Mouse (Mus musculus): ENCODE results near the gene Pcf11. TPM values are rescaled to one million over a fixed set of nuclear protein-coding genes. Genes with fewer than 3 reads are reported as not detected.
A peak's percentile ranks its signal among the peaks of the same experiment; 100 is the strongest.

The Pcf11 gene
- polyA plus RNA-seq (2015; fragmentation: Nextera tagmentation; extraction: Ambion mirVana), result 9.5 and 9.9 TPM in 2 replicates

GRCm38 (mm10) chr7:92669507-92670471 lies at the start of gene Pcf11:
TSS of gene Pcf11 (minus strand) at chr7:92669934.
- peaks cover 18% of the 10 kb centered on the region for H3K4me1 ChIP-seq (ENCODE audit: control insufficient read depth, low read depth, low read length)

GRCm38 (mm10) chr7:92715055-92715454 lies 45.3 kb upstream of the Pcf11 start:
- Histone ChIP-seq H3K9ac (ENCODE audit: low read depth, low read length) (no peak overlapping the region), H3K36me3 (ENCODE audit: control insufficient read depth, insufficient read depth) (no peaks in the 10 kb centered on the region), H3K9me3 (replicated peaks; ENCODE audit: control insufficient read depth, low read length) (no peaks in the 10 kb centered on the region), H3K4me2 (ENCODE audit: low read depth, low read length) (no peak overlapping the region), H3K27me3 (ENCODE audit: control insufficient read depth, insufficient read depth, low read depth, low read length) (no peaks in the 10 kb centered on the region), H3K27ac (ENCODE audit: low read length) (no peak overlapping the region), H3K4me3 (ENCODE audit: low read depth, low read length) (no peak overlapping the region), H3K4me1 (ENCODE audit: control insufficient read depth, low read depth, low read length) (no peaks in the 10 kb centered on the region)
- 38% methylated on average over 1 of the region's 1 CpGs for WGBS (ENCODE audit: insufficient replicate concordance)
- no peak for ATAC-seq (ENCODE audit: low read depth)

More at GRCm38 (mm10) chr7:92669507-92670471, at the start of gene Pcf11:
- Histone ChIP-seq H3K9me3 (replicated peaks; ENCODE audit: control insufficient read depth, low read length) (no peaks in the 10 kb centered on the region), H3K4me2 (ENCODE audit: low read depth, low read length) (peak within 1 kb of the TSS; percentile 87), H3K4me3 (ENCODE audit: low read depth, low read length) (peak within 1 kb of the TSS; percentile 68), H3K27ac (ENCODE audit: low read length) (peak within 1 kb of the TSS; percentile 97), H3K27me3 (ENCODE audit: control insufficient read depth, insufficient read depth, low read depth, low read length) (no peaks in the 10 kb centered on the region), H3K36me3 (ENCODE audit: control insufficient read depth, insufficient read depth) (no peaks in the 10 kb centered on the region; the same call in 1 of the 2 replicates), H3K9ac (ENCODE audit: low read depth, low read length) (peak within 1 kb of the TSS; percentile 93)
- peak; percentile 91 for ATAC-seq (ENCODE audit: low read depth)
- WGBS (ENCODE audit: insufficient replicate concordance), result under 1% methylated on average over 86 of the region's 88 CpGs

- Histone ChIP-seq H3K4me1 (ENCODE audit: control insufficient read depth, low read depth, low read length) (no peaks in the 10 kb centered on the region), H3K36me3 (ENCODE audit: control insufficient read depth, insufficient read depth) (no peaks in the 10 kb centered on the region), H3K4me3 (ENCODE audit: low read depth, low read length) (no peak overlapping the region), H3K9ac (ENCODE audit: low read depth, low read length) (no peak overlapping the region), H3K4me2 (ENCODE audit: low read depth, low read length) (no peak overlapping the region), H3K27ac (ENCODE audit: low read length) (no peak overlapping the region), H3K27me3 (ENCODE audit: control insufficient read depth, insufficient read depth, low read depth, low read length) (no peaks in the 10 kb centered on the region), H3K9me3 (replicated peaks; ENCODE audit: control insufficient read depth, low read length) (no peaks in the 10 kb centered on the region)
- 33% methylated on average over 3 of the region's 3 CpGs for WGBS (ENCODE audit: insufficient replicate concordance)
- no peak for ATAC-seq (ENCODE audit: low read depth)
Measured at GRCm38 (mm10) chr7:92711593-92711992, 41.9 kb upstream of the Pcf11 start.

- ATAC-seq (ENCODE audit: low read depth), result no peak
- 43% methylated on average over 2 of the region's 2 CpGs for WGBS (ENCODE audit: insufficient replicate concordance)
- Histone ChIP-seq H3K4me3 (ENCODE audit: low read depth, low read length) (no peak overlapping the region), H3K36me3 (ENCODE audit: control insufficient read depth, insufficient read depth) (no peaks in the 10 kb centered on the region), H3K4me2 (ENCODE audit: low read depth, low read length) (no peak overlapping the region), H3K27ac (ENCODE audit: low read length) (no peak overlapping the region), H3K27me3 (ENCODE audit: control insufficient read depth, insufficient read depth, low read depth, low read length) (no peaks in the 10 kb centered on the region), H3K9ac (ENCODE audit: low read depth, low read length) (no peak overlapping the region), H3K9me3 (replicated peaks; ENCODE audit: control insufficient read depth, low read length) (no peaks in the 10 kb centered on the region), H3K4me1 (ENCODE audit: control insufficient read depth, low read depth, low read length) (no peaks in the 10 kb centered on the region)
Measured at GRCm38 (mm10) chr7:92709573-92709972, 39.8 kb upstream of the Pcf11 start.

GRCm38 (mm10) chr7:92706711-92707110 lies 37.0 kb upstream of the Pcf11 start:
- no peak for ATAC-seq (ENCODE audit: low read depth)
- 64% methylated on average over 12 of the region's 12 CpGs for WGBS (ENCODE audit: insufficient replicate concordance)

GRCm38 (mm10) chr7:92705534-92705933 lies 35.8 kb upstream of the Pcf11 start:
- H3K4me2 ChIP-seq (ENCODE audit: low read depth, low read length), result no peak overlapping the region
- no peaks in the 10 kb centered on the region for H3K4me1 ChIP-seq (ENCODE audit: control insufficient read depth, low read depth, low read length)
- no peaks in the 10 kb centered on the region for H3K27me3 ChIP-seq (ENCODE audit: control insufficient read depth, insufficient read depth, low read depth, low read length)
- ATAC-seq (ENCODE audit: low read depth), result no peak
- H3K9me3 ChIP-seq (replicated peaks; ENCODE audit: control insufficient read depth, low read length), result no peaks in the 10 kb centered on the region
- no peak overlapping the region for H3K9ac ChIP-seq (ENCODE audit: low read depth, low read length)
- 50% methylated on average over 2 of the region's 2 CpGs for WGBS (ENCODE audit: insufficient replicate concordance)
- no peak overlapping the region for H3K27ac ChIP-seq (ENCODE audit: low read length)
- no peak overlapping the region for H3K4me3 ChIP-seq (ENCODE audit: low read depth, low read length)
- H3K36me3 ChIP-seq (ENCODE audit: control insufficient read depth, insufficient read depth), result no peaks in the 10 kb centered on the region

More at GRCm38 (mm10) chr7:92706711-92707110, 37.0 kb upstream of the Pcf11 start:
- no peaks in the 10 kb centered on the region for H3K4me1 ChIP-seq (ENCODE audit: control insufficient read depth, low read depth, low read length)
- no peak overlapping the region for H3K27ac ChIP-seq (ENCODE audit: low read length)
- H3K36me3 ChIP-seq (ENCODE audit: control insufficient read depth, insufficient read depth), result no peaks in the 10 kb centered on the region
- H3K9me3 ChIP-seq (replicated peaks; ENCODE audit: control insufficient read depth, low read length), result no peaks in the 10 kb centered on the region
- H3K27me3 ChIP-seq (ENCODE audit: control insufficient read depth, insufficient read depth, low read depth, low read length), result no peaks in the 10 kb centered on the region
- no peak overlapping the region for H3K9ac ChIP-seq (ENCODE audit: low read depth, low read length)
- no peak overlapping the region for H3K4me3 ChIP-seq (ENCODE audit: low read depth, low read length)
- H3K4me2 ChIP-seq (ENCODE audit: low read depth, low read length), result no peak overlapping the region

GRCm38 (mm10) chr7:92703661-92704060 lies 33.9 kb upstream of the Pcf11 start:
- ATAC-seq (ENCODE audit: low read depth), result no peak
- WGBS (ENCODE audit: insufficient replicate concordance), result 59% methylated on average over 1 of the region's 1 CpGs
- Histone ChIP-seq H3K4me3 (ENCODE audit: low read depth, low read length) (no peak overlapping the region), H3K27ac (ENCODE audit: low read length) (no peak overlapping the region), H3K9me3 (replicated peaks; ENCODE audit: control insufficient read depth, low read length) (no peaks in the 10 kb centered on the region), H3K9ac (ENCODE audit: low read depth, low read length) (no peak overlapping the region), H3K27me3 (ENCODE audit: control insufficient read depth, insufficient read depth, low read depth, low read length) (no peaks in the 10 kb centered on the region), H3K4me1 (ENCODE audit: control insufficient read depth, low read depth, low read length) (no peaks in the 10 kb centered on the region), H3K4me2 (ENCODE audit: low read depth, low read length) (no peak overlapping the region), H3K36me3 (ENCODE audit: control insufficient read depth, insufficient read depth) (no peaks in the 10 kb centered on the region)

- no peak overlapping the region for H3K4me2 ChIP-seq (ENCODE audit: low read depth, low read length)
- H3K27me3 ChIP-seq (ENCODE audit: control insufficient read depth, insufficient read depth, low read depth, low read length), result no peaks in the 10 kb centered on the region
- no peaks in the 10 kb centered on the region for H3K4me1 ChIP-seq (ENCODE audit: control insufficient read depth, low read depth, low read length)
- H3K9ac ChIP-seq (ENCODE audit: low read depth, low read length), result no peak overlapping the region
- no peak overlapping the region for H3K27ac ChIP-seq (ENCODE audit: low read length)
- no peaks in the 10 kb centered on the region for H3K9me3 ChIP-seq (replicated peaks; ENCODE audit: control insufficient read depth, low read length)
- WGBS (ENCODE audit: insufficient replicate concordance), result 39% methylated on average over 5 of the region's 5 CpGs
- H3K4me3 ChIP-seq (ENCODE audit: low read depth, low read length), result no peak overlapping the region
- H3K36me3 ChIP-seq (ENCODE audit: control insufficient read depth, insufficient read depth), result no peaks in the 10 kb centered on the region
- no peak for ATAC-seq (ENCODE audit: low read depth)
Measured at GRCm38 (mm10) chr7:92698770-92699169, 29.0 kb upstream of the Pcf11 start.

GRCm38 (mm10) chr7:92696395-92696794 lies 26.7 kb upstream of the Pcf11 start:
- H3K27me3 ChIP-seq (ENCODE audit: control insufficient read depth, insufficient read depth, low read depth, low read length), result no peaks in the 10 kb centered on the region
- no peak for ATAC-seq (ENCODE audit: low read depth)

More at GRCm38 (mm10) chr7:92696395-92696794, 26.7 kb upstream of the Pcf11 start:
- Histone ChIP-seq H3K27ac (ENCODE audit: low read length) (no peak overlapping the region), H3K9me3 (replicated peaks; ENCODE audit: control insufficient read depth, low read length) (no peaks in the 10 kb centered on the region), H3K4me3 (ENCODE audit: low read depth, low read length) (no peak overlapping the region), H3K36me3 (ENCODE audit: control insufficient read depth, insufficient read depth) (no peaks in the 10 kb centered on the region), H3K4me2 (ENCODE audit: low read depth, low read length) (no peak overlapping the region), H3K9ac (ENCODE audit: low read depth, low read length) (no peak overlapping the region), H3K4me1 (ENCODE audit: control insufficient read depth, low read depth, low read length) (no peaks in the 10 kb centered on the region)
- 87% methylated on average over 3 of the region's 3 CpGs for WGBS (ENCODE audit: insufficient replicate concordance)

Data from liver, embryonic 16.5 days (tissue).